Mouse (Mus musculus) gastrocnemius, postnatal 25 days (tissue): ENCODE measurements around the gene Plcd3. TPM values are rescaled to one million over a fixed set of nuclear protein-coding genes. Genes with fewer than 3 reads are reported as not detected.

Experiments
- DNase-seq: peaks from one replicate; pipeline ENCODE4 v3.0.0; 2022
- total RNA-seq, 2 experiments: library from RNA; stranded (reverse); gene quantifications; 1 replicate in 1 of 2; 2 replicates in 1 of 2; pipeline ENCODE4 v1.2.3; 2021

The Plcd3 gene
- total RNA-seq, 2 experiments from 2014 or later = 3.2 to 3.9 TPM

DNA sequence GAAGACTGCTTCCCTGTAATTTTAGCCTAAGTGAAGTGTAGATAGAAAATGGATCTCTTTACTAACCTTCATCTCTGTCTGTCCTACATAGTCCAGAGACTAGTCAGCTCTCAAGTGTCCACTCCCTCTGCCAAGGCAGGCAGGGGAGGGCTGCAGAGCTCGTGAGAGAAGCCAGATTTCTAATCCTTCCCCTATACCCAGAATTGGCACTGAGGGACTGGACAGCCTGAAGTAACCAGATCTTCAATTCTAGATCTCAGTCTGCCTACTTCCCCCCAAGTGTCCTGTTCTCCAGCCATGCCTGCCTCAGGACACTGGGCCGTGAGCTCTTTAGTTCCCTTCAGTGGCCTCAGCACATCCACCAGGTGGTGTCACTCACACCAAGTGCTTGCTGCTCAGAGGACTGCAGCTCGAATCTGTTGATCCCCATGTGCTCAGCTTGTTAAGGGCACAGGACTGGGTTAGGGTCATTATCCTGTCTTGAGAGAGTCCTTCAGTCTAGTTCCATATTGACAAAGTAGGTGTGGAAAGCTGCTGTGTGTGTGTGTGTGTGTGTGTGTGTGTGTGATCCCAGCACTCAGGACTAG lies 42.9 kb downstream of the Plcd3 start:
- DNase-seq = peak; percentile 73

- no peak for DNase-seq
Measured at GRCm38 (mm10) chr11:103056636-103057035, 44.8 kb downstream of the Plcd3 start.

DNA sequence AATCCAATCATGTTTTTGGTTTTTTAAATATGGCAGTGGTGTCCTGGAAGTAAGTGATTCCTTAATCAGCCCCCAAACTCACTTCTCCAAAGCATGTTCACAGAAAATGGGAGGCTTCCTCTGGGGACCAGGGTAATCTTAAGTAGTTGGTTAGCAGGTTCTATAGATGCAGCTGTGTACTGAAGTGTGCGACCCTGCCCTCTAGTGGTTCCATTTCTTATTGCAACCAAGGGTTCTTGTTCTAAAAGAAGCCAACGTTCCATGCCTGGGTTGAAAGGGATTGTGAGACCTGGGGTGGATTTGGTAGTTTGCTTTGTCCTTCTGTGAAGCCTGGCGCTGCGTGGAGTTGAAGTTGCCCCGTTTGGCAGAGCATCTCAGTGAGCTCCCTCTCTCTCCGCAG lies 46.7 kb downstream of the Plcd3 start:
- peak; percentile 41 for DNase-seq

- DNase-seq = no peak
Measured at GRCm38 (mm10) chr11:103053191-103054076, 48.0 kb downstream of the Plcd3 start.

GRCm38 (mm10) chr11:103052078-103052477 lies 49.4 kb downstream of the Plcd3 start:
- DNase-seq = no peak

DNA sequence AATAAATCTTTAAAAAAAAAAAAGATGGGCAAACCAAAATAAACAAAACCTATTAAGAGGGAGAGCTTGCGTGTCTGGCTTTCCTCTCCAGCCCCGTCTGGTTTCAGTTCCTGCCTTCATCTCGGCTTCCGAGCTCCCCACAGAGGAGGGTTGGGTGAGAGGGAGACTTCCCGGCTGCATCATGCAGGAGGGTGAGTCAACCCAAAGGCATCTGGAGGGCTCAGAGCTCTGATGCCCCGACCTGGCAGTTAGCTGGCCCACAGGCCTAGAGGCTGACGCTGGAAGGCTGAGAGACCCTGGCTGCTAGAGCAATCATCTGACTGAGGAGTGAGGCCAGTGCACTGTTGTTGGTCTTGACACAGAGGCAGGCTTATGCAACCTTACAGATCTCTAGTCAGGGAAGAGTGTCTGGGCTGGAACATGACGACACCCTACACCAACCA lies 50.2 kb downstream of the Plcd3 start:
- peak; percentile 88 for DNase-seq

GRCm38 (mm10) chr11:103050153-103050552 lies 51.3 kb downstream of the Plcd3 start:
- DNase-seq = peak; percentile 65

DNA sequence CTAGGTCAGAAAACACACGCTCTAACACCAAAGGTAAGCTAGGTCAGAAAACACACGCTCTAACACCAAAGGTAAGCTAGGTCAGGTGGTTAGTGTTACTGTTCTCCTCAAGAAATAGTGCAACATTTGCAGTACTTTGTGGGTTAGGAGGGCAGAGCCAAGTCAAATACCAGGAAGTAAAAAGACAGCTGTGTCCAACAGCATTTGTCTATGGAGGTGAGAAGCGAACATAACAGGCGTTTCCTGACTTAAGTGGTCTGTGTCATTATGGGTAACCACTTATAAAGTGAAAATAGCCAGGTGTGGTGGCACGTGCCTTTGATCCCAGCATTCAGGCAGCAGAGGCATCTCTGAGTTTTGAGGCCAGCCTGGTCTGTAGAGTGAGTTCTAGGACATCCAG lies 51.8 kb downstream of the Plcd3 start:
- DNase-seq = no peak

GRCm38 (mm10) chr11:103046286-103046685 lies 55.2 kb downstream of the Plcd3 start:
- DNase-seq = no peak

- DNase-seq = no peak
Measured at GRCm38 (mm10) chr11:103043982-103044381, 57.5 kb downstream of the Plcd3 start.

GRCm38 (mm10) chr11:103042828-103043227 lies 58.6 kb downstream of the Plcd3 start:
- DNase-seq = no peak

GRCm38 (mm10) chr11:103038037-103038436 lies 63.4 kb downstream of the Plcd3 start:
- DNase-seq = no peak

GRCm38 (mm10) chr11:103036881-103037465 lies 64.5 kb downstream of the Plcd3 start:
- DNase-seq = no peak

DNA sequence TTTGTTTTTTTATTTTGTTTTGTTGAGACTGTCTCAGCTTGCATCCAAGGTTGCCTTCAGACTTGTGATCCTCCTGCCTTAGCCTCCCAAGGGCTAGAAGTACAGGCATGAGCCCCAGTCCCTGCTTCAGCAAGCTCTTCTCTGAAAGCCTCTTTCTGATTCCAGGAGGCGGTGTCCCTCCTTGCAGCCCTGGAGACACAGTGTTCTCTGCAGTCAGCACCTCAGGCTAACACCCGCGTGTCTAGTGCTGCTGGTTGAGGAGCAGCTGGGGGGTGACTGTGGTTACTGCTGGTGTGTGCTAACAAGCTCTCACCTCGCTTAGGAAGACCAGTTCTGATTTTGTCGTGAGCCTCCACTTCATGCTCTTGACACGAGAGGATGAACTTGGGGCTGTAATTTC lies 66.5 kb downstream of the Plcd3 start:
- no peak for DNase-seq

DNA sequence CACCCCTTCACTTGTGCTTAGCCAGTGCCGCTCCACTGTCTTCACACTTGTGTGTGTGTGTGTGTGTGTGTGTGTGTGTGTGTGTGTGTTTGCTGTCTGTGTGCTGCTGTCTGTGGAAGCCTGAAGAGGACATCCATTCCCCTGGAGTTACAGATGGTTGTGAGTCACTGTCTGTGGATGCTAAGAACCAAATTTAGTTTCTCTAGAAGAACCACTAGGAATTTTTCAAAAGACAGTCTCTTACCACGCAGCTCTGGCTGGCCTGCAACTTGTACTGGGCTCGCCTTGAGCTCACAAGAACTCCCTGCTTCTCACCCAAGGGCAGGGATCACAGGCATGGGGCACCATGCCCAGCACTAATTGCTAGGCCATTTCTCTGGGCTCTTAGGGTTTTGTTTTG lies 68.4 kb downstream of the Plcd3 start:
- no peak for DNase-seq

DNA sequence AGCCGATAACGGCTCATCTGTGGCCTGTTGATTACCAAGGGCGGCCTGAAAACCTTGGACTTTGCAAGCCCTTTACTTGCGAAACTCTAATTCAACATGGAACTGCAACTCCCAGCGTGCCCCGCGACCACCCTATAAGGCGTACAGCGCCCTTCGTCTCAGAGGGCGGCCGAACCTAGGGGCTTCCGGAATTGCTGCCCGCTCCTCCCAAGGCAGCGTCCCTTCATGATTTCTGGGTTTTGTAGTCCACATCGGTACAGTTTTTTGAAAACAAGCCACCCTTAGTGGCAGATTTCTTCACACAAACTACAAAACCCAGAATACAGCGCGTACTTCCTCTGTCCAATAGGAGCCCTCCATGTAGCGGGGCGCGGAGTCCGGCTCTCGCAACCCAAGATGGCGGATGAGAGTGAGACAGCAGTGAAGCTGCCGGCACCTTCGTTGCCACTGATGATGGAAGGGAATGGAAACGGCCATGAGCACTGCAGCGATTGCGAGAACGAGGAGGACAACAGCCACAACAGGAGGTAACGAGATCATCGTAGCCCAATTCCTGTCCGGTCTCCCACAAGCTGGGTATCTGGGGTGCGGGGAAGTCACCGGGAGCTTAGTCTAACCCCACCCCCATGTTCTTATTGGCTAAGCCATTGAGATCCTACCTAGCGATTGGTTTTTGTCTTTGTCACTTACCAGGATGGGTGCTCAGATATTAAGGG lies 73.1 kb downstream of the Plcd3 start, which contains the start of the genes Nmt1 and Dcakd:
TSS of gene Nmt1 (plus strand) at position 15 of the 716 bp plus-strand sequence.
TSS of gene Dcakd (minus strand) at position 158 of the 716 bp plus-strand sequence.
- DNase-seq = peak; percentile 94

GRCm38 (mm10) chr11:103027570-103028175 lies 73.8 kb downstream of the Plcd3 start:
- no peak for DNase-seq

GRCm38 (mm10) chr11:103026901-103027300 lies 74.6 kb downstream of the Plcd3 start:
- no peak for DNase-seq

DNA sequence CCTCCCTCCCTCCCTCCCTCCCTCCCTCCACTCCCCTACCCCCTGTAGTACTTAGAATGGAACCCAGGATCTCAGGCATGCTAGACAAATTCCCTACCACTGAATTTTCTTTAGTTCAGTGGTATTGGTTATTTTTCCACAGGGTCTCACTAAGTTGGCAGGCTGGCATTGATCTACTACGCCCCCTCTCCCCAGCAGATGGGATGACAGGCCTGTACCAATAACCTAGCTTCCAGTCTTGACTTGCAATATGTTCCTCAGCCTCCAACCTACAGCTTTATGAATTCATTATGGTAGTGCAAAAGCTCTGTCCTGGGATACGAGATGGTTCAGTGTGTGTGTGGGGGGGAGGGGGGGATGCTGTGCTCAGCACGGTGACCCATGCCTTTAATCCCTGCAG lies 77.5 kb downstream of the Plcd3 start:
- no peak for DNase-seq

- DNase-seq = no peak
Measured at GRCm38 (mm10) chr11:103020713-103021335, 80.6 kb downstream of the Plcd3 start.
